Mouse (Mus musculus): ENCODE measurements around the gene Gamt.
A peak's percentile ranks its signal among the peaks of the same experiment; 100 is the strongest.
"Not testable (repeated sequence)": the region's sequence is repeated elsewhere in the genome, so short reads cannot be mapped to it uniquely, and the experiment has no call there.

The Gamt gene

DNA sequence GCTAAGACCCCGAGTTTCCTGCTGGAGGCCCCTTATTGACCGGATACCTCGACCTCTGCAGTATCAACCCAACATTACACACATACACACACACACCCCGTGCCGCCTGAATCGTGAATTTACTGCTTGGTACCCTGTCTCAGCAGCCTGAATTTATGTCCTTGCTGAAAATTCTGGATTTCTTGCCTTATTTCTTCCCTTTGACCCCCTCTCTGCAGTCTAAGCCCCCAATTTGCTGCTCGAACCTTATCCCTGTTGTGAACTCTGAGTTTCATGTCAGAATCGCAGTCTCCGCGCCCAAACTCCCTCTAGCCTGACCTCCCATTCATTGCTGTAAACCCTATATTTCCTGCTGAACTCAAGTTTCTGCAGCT is 33.7 kb downstream of the Gamt start:
- no peak for DNase-seq

GRCm38 (mm10) chr10:80226416-80227165 is 34.2 kb downstream of the Gamt start, which contains the start of gene Mum1:
Mum1 (plus strand) TSS chr10:80226434.
- DNase-seq, result peak; percentile 100

GRCm38 (mm10) chr10:80226071-80226415 is 34.8 kb downstream of the Gamt start:
- DNase-seq, result no peak

DNA sequence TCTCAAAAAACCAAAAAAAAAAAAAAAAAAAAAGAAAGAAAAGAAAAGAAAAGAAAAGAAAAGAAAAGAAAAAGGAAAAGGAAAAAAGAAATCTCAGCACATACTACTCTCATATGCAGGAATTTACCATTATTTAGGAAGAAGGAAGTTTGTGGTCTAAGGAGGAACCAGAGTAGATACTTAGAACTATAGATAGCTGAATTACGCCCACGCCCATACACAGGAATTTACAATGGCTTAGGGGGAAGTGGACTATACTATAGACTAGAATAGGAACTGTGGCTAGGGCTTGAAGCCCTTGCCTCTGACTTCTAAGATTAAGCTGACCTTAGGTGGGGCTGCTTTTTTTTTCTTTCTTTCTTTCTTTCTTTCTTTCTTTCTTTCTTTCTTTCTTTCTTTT is 37.7 kb downstream of the Gamt start:
- not testable (repeated sequence) for DNase-seq

DNA sequence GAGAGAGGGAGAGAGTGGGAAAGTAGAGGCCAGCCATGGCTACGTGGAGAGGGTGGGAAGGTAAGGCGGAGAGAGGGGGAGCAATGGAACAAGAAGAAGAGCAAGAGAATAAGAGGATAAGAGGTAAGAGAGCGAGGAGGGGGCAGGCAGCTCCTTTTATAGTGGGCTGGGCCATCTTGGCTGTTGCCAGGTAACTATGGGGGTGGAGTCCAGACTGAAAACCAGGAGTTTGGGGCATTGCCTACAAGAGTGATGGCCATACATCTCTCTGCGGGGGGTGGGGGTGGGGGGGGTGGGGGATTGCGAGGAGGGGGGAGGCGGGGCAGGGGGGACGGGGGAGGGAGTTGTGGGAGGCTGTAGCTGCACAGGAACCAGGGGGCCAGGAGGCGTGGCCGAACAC is 40.1 kb downstream of the Gamt start:
- DNase-seq, result no peak

DNA sequence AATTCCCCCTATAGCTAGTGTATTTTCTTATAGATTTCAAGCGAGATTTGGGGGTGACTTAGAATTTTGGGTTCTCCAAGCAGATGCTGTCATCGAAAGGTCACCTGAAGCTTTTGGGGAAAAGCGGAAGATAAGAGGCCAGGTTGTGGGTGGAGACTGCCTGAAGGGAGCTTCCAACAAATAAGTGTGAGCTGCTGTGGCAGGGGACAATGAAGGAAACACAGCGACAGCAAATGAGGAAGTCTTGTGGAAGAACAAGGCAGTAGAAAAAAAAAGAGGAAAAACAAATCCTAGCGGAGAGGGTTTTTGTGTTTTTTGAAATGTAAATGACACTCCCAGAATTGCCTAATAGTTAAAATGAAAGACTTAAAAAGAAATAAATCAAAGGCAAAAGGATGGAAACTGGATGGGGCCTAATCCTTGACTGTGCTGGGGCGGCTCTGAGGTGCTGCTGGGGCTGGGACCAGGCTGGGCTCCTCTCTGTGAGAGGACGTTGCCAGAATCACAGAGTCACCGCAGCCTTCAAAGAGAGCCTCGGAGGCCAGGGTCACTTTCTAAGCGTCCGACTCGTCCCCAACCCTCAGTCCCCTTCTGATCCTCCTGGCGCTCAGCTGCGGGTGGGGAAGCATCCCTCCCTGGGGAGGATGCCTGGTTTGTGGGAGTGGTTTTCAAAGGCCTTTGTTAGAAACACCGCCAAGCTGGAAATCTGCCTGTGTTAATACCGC is 45.6 kb downstream of the Gamt start:
- DNase-seq, result no peak

DNA sequence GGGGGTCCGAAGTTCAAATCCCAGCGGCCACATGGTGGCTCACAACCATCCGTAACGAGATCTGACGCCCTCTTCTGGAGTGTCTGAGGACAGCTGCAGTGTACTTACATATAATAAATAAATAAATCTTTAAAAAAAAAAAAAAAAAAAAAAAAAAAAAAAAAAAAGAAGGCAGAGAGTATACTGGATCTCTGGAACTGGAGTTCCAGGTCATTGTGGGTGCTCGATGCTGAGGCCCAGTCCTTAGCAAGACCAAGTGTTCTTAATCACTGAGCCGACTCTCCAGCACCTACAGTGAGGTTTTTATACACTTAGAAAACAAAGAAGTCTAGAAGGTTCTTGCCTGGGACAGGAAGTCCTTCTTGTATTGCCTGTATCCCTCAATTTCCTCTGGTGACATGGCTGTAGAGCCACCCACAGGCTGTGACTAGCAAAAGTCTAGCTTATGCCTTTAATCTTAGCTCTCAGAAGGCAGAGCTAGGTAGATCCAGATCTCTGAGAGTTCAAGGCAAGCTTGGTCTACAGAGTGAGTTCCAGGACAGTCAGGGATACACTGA is 49.2 kb downstream of the Gamt start:
- DNase-seq, result not testable (repeated sequence)

DNA sequence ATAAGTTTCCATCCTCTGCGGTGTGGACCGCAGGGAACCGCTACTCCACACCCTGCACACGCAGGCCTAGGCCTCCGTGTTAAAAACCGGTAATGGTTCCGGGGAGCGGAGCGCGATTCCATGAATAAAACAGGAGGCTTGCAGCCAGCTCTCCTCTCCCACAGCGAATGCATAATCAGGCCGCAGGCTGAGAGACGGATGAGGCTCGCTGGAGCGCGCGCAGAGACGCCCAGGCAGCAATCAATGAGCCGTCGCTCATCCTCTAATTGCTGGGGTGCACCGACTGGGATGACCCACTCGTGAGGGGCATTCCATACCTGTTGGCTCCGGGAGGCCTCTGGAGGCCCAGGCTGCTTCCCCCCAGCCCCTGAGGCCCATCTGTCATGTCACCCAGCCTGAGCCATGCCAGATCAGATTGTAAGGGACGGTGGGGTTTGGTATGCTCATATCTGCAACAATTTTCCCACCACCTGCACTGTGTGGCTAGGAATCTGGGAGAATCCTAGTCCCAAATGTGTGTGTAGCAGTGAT is 51.9 kb downstream of the Gamt start:
- no peak for DNase-seq

- no peak for DNase-seq
Observed at GRCm38 (mm10) chr10:80208248-80208647, 52.6 kb downstream of the Gamt start.
